Mouse (Mus musculus) gastrocnemius, postnatal 14 days (tissue): ENCODE data around the gene Fam214b. TPM values are rescaled to one million over a fixed set of nuclear protein-coding genes. Genes with fewer than 3 reads are reported as not detected.

Experiments
- DNase-seq: peaks from one replicate; pipeline ENCODE4 v3.0.0; 2021; ENCODE audit warnings: mixed read lengths
- intact Hi-C: fragments of 180-260 bp; cut with DNase I; formaldehyde crosslinking; loops from one replicate; pipeline ENCODE4 v1.15.1; 2025; ENCODE audit warnings: low total_unique reads
- long read RNA-seq, 2 experiments: library from polyadenylated mRNA; stranded (forward); transcript quantifications; one replicate each; pipeline ENCODE4 v2.0.0; 2021
- total RNA-seq, 2 experiments: library from RNA; stranded (reverse); gene quantifications; 2 replicates each; pipeline ENCODE4 v1.2.3; 2021

Gene Fam214b
- total RNA-seq, result 10 to 100 TPM; 25.1 to 27.8 TPM
- long read RNA-seq, experiment 1, transcript Fam214b-201 (9 exons, 3,074 nt), result major isoform, 8 of 31 reads
- long read RNA-seq, experiment 1, partial matches to known transcripts, result 8 of 31 reads
- long read RNA-seq, experiment 1, other reads (novel, unspliced or antisense), result 7 of 31 reads
- long read RNA-seq, experiment 2, transcript Fam214b-201 (9 exons, 3,074 nt), result major isoform, 11 of 30 reads
- long read RNA-seq, experiment 2, partial matches to known transcripts, result 3 of 30 reads
- long read RNA-seq, experiment 2, other reads (novel, unspliced or antisense), result 9 of 30 reads

DNA sequence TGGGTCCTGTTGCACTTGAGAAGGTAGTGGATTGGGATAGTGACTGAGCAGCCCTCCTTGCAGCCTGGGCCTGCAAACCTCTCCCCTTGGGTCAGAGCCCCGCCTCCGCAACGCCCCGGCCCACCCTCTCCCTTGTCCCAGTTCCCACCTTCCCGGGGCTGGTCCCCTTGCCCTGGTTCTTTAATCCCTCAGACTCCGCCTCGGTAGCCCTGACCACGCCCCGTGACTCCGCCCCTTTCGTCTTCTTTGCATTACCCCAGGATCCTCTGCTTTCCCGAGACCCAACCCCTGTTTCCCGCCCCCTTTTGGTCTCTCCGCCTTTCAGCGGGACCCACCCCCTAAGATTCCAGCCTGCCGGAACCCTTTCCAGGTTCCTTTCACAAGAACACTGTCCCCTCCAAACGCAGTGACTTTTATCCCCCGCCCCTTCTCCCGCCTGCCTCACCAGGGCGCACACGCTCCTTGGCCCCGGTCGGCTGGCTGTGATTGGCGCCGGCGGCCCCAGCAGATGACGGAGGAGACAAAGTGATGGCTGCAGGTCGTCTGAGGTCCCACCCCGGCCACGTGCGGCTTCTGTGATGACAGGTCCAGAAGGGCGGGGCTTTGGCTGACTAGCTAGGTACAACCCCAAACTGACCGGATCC lies at the start of gene Fam214b:
TSS of gene Fam214b (minus strand) at position 562 of the 644 bp plus-strand sequence.
- peak; percentile 98 for DNase-seq
- intact Hi-C loops, result loop anchor here (5.0 kb wide), 1 partner anchor 67 kb away; no protein-coding TSS in a partner anchor

DNA sequence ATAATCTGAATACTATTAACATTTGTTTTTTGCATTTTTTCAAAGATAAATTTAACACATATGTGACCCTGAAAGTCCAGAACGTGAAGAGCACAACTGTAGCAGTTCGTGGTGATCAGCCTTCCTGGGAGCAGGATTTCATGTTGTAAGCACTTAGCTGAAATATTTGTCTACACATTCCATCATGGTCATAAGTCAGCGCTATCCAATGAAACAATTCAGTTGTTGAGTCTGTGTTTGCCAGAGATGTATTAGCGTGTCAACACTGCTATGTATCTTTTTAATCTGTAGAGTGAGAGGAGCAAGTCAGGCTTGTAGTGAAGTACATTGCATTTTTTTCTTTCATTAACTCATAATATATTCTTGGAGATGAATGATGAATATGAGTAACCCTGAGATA lies 45.2 kb upstream of the Fam214b start:
- intact Hi-C loops, result no loop called here
- DNase-seq, result no peak

DNA sequence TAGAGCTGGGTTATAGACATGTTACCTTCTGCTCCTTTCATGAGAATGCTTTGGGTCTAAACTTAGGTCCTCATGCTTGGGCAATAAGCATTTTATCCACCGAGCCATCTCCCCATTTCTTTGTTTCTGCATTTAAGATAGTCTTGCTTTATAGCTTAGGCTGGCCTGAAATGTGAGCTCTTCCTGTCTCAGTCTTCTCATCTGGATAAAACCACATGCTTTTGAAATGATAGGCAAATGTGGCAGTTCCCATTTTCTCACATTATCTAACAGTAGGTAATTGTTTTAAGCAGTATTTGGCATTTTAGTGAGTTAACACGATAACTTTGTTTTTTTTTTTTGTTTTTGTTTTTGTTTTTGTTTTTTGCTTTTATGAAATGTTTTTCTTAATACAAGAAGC lies 43.9 kb upstream of the Fam214b start:
- intact Hi-C loops, result no loop called here
- no peak for DNase-seq

DNA sequence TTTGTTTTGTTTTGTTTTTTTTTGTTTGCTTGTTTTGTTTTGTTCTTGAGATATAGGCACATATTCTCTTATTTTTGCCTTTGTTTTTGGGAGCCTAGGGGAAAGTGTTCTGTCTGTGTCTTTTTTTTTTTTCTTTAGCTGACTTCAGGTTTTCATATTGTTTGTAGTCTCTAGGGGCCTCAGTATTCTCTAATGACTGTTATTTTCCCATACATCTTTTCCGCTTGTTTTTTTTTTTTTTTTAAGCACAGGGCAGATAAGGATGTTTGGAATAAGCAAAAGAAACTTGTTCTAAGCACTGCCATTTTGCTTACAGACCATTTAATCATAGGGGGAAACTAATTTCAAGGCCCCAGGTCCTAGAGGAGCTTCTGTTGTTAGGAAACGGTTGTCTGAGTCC lies 36.4 kb upstream of the Fam214b start:
- intact Hi-C loops, result no loop called here
- DNase-seq, result no peak

DNA sequence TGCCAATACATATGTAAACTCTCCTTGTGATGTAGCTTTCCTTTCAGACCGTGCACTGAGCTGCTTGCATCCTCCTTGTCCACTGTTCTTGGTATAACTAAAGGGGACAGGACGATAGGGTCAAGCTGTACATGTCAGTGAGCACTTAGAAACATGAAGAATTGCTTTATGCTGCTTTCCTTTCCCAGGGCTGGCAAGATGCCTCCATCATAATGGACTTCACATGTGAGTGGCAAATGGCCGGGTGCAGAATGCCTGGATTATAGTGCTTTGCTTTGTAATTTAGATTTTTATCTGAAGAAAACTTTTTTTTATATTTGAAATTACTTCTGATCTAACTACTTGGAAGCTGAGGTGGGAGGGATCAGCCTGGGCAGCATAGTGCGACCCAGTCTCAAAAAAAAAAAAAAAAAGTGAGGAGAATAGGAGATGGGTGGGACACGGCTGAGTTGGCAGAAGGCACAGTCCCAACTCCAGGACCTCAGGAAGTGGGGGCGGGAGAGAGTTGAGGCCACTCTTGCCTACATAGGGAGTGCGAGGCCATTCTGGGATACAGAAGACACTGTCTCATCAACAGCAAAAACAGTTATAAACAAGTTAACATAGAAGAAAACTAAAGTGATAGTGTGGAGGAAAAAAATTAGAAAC lies 32.2 kb upstream of the Fam214b start:
- intact Hi-C loops, result loop anchor here (10.0 kb wide), 1 partner anchor 177 kb away; no protein-coding TSS in a partner anchor
- DNase-seq, result peak; percentile 25

DNA sequence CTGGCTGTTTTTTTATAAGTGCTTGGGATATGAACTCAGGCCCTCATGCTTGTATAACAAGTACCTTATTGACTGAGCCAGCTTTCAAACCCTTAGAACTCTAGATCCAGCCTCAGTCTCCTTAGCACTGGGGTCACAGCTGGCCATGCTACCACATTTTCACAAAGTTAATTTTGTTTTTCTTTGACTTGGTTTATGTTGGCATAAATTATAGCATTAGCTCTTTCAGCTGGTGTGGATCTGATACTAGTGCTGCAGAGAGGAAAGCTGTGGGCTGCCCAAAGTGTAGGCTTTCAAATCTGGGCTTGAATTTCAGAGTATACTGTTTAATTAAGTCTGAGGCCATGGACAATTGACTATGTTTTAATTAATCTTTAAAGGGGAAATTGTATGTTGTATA lies 28.9 kb upstream of the Fam214b start:
- intact Hi-C loops, result loop anchor here (10.0 kb wide), 1 partner anchor 180 kb away; no protein-coding TSS in a partner anchor
- no peak for DNase-seq

DNA sequence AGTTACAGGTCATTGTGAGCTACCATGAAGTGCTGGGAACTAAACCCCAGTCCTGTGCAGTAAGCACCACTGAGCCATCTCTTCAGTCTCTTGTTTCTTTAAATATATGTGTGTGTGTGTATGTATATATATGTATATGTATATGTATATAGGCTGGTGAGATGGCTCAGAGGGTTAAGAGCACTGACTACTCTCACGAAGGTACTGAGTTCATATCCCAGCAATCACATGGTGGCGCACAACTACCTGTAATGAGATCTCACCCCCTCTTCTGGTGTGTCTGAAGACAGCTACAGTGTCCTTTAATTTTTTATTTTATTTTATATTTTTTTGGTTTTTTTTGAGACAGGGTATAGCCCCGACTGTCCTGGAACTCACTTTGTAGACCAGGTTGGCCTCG lies 19.5 kb upstream of the Fam214b start:
- DNase-seq, result no peak
- intact Hi-C loops, result no loop called here

DNA sequence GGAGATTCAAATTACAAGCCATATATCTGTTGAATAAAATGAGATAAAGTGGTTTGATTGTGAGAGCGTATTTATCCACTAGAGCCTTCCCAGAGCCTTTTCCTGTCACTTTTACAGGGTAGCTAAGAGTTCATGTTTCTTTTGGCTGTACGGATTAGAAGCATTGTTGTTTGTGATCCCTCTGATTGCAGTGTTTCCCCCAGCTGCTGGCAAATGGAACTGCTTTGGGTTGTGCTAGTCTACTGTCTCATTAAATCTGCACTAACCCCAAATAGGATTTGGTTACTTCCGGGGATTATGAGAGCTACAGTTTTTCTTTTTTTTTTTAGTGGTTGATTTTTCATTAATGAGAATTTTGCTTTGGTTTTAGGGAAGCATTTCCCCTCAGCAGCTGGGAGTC lies 14.3 kb upstream of the Fam214b start:
- DNase-seq, result no peak
- intact Hi-C loops, result no loop called here

DNA sequence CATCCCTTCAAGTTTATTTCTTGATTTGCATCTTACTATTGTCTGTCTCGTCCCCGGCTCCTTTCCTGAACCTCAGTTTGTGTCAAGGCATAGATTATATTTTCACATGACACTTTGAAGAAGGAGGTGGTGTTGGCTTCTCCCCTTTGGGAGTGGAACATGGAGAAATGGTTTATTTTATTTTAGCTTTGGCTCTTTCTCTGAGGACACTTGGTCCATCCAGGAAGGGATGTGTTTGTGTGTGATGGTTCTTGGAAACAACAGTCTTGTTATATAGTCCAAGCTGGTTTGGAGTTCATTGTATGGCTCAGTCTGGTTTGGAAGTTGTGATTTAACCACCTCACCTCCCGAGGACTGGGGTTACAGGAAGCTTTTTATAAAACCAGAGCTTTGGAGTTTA lies 13.7 kb upstream of the Fam214b start:
- no peak for DNase-seq
- intact Hi-C loops, result loop anchor here (5.0 to 10.0 kb wide), 2 partner anchors 48 to 365 kb away; partner anchors contain the start of gene Fam166b

DNA sequence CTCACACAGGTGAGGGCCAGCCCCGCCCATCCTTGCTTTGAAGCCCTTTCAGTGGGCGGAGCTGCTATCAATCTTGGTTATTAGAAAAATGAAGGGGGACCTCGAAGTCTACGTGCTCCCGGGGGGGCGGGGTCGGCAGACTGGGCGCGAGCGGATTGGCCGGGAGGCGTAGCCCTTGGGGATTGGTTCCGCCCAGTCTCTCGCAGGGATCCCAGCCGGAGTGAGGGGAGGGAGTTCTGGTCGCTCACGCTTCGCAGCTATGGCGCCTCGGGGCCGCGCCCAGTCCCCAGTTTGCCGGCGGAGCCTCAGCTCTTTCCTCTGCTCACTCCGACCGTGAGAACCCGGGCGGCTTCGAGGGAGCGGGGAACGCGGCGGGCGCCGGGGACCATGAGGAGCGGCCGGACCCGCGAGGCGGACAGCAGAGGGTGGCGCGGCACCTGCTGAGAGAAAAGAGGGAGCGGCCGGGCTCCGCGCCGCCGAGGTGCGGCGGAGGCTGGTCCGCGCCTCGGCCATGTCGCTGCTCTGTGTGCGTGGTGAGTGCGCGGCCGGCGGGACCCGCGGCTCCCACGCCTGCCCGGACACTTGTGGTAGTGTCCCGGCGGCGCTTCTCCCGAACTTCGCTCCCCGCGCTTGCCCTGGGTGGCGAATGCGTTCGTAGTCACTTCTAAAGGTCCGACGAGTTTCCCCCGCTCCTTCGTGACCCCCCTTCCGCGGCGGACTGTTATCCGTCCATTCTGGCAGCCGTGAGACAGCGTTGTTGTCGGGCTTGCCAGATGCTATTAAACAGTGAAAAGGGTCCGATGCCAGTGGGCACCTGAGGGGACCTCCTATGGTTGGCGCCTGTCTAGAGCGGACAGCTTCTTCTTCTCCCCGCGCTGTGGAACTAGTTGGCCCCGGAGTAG lies 13.0 kb upstream of the Fam214b start, which contains the start of gene Unc13b:
TSS of gene Unc13b (plus strand) at position 201 of the 902 bp plus-strand sequence.
- intact Hi-C loops, result loop anchor here (5.0 to 10.0 kb wide), 2 partner anchors 48 to 366 kb away; partner anchors contain the start of gene Fam166b
- peak; percentile 85 for DNase-seq

DNA sequence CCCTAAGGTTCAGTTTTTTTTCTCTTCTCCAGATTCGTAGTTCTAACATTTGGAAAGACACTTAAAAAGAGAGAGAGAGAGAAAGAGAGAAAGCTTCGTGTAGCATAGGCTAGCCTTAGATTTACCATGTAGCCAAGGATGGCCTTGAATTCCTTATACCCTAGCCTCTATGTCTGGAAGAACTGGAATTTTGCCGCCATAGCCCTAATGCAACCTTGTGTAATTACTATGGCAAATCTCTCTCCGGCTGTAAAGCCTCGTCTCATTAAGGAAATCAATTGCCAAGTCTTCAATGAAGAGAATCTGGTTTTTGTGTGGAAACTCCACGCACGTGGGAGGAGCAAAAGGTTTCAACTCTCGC lies 12.4 kb upstream of the Fam214b start:
- DNase-seq, result no peak
- intact Hi-C loops, result loop anchor here (5.0 to 10.0 kb wide), 2 partner anchors 49 to 366 kb away; partner anchors contain the start of gene Fam166b

DNA sequence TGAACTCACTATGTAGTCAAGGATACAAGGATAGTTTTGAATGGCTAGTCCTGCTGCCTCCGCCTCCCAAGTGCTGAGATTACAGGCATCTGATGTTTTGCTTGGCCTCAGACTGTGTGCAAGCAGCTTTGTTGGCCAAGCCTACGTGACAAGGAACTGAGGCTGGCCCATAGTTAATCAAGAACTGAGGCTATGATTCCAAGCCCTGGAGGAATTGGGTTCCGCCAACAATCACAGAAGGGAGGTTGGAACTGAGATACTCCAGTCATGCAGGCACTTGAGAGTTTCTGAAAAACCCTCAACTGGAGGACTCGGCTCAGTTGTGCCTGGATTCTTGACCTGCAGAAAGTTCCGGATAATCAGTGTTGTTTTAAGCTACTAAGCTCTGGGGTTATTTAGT lies 11.6 kb upstream of the Fam214b start:
- intact Hi-C loops, result loop anchor here (5.0 to 10.0 kb wide), 2 partner anchors 50 to 367 kb away; partner anchors contain the start of gene Fam166b
- no peak for DNase-seq

DNA sequence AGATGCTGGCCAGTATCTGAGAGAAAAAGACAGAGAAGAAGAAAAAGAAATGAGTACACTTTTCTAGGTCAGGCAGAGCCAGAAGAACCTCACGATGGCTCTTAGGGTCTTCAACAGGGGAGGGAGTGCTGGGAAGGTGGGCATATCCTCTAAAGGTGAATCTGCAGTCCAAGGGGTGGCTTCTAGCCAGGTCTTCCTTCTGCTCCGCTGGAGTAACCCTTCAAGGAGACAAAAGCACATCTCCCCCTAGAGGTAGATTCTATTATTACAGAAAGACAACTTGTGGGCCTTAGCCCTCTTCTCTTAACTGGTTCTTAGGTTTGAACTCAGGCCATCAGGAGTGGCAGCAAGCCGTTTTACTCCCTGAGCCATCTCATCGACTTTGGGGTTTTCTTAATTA lies 6.6 kb upstream of the Fam214b start:
- intact Hi-C loops, result loop anchor here (10.0 kb wide), 1 partner anchor 372 kb away; the partner anchor contains the start of gene Fam166b
- no peak for DNase-seq

DNA sequence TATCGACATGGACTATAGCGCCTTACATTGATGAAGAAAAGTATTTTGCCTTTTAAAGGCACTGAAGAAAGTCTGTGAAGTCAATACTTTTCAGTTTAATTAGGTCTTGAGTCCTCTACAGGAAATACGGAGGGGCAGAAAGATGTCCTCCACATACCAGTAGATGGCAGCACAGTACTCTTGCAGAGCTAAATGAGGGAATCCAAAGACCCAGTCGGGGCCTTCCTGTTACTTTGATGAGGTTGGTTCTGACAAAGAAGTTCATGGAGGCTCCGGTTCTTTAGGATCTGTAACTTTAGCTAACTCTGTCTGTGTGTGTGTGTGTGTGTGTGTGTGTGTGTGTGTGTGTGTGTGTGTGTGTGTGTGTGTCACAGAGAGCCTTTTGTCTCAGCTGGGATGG lies 1.2 kb upstream of the Fam214b start:
- intact Hi-C loops, result loop anchor here (5.0 kb wide), 1 partner anchor 65 kb away; no protein-coding TSS in a partner anchor
- DNase-seq, result peak; percentile 74

DNA sequence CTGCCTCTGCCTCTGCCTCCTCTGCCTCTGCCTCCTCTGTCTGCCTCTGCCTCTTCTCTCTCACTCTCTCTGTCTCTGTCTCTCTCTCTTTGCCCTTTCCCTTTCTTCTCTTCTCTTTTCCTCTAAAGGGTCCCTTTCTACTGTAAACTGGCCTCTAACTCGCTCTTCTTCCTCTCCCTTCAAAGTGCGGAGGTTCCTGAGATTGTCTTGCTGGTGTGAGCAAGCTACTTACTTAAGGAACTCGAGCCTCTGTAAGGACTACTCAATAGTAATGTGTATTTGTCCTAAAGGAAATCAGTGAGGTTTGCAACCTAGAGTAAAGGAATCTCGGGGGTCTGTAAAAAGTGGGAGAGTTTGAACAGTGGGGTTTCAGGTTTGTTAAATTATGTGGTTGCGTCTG lies 587 bp upstream of the Fam214b start:
- intact Hi-C loops, result loop anchor here (5.0 kb wide), 1 partner anchor 66 kb away; no protein-coding TSS in a partner anchor
- DNase-seq, result no peak

DNA sequence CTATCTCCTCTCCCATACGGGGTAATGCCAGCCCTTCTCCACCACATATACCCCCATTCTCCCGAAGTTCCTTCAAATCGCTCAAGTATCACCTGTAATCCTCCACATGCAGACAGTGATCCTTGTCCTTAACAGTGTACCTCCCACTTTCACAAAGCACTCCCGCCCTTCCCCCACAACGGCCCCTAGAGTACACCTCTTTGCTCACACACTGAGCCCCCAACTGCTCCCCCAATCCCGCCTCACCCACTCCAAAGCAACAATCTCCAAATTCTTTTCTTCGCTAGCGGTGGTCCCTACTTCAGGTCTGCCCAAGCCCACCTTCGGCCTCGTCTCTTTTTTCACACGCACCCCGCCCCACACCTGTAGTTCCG lies 748 bp downstream of the Fam214b start:
- intact Hi-C loops, result loop anchor here (5.0 kb wide), 1 partner anchor 67 kb away; no protein-coding TSS in a partner anchor

DNA sequence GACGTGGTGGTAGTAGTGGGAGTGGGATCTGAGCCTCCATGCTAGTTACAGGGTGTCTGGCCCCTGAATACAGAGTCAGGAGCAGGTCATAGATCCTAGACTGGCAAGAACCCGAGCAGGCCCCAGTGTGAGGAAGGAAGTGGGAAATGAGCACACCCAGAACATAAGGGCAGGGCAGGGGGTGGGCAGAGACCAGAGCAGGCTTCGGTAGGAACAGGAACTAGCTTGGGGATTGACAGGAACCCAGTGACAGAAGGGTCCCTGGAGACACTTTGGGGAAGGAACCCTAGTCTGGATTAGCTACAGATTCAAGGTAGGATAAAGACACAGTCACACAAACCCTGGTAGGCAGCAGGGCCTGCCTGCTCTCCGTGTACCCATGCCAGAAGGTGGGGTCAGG lies 1.3 kb downstream of the Fam214b start:
- no peak for DNase-seq
- intact Hi-C loops, result loop anchor here (5.0 kb wide), 1 partner anchor 68 kb away; no protein-coding TSS in a partner anchor

More for the DNA sequence above, 748 bp downstream of the Fam214b start:
- peak; percentile 29 for DNase-seq

DNA sequence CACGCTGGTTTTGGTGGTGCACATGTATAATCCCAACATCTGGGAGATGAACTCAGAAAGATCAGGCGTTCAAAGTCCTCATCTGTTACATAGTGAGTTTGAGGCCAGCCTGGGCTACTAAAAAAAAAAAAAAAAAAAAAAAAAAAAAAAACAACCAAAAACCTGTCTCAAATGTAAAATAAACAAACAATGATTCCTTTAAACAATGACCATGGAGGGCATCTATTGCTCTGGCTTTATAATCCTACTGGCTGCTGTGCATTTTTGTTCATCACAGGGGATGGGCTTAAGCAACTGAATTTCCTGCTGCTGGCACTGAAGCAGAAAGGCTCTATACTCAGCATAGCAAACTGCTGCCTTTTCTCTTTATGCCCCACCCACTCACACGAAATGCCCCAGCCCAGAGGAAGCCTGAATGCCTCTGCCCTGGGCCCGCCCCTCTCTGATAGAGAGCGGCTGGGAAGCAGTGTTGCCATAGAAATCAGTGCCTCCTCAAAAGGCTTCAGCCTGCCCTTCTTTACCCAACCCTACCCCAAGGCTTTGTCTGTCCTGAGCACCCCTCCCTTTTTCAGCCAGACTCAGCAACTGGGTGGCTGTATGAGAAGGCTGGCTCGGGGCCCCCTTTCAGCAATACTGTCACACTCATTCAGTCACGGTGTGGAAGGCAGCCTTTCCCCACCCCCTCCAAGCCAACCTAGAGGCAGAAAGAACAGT lies 2.2 kb downstream of the Fam214b start:
- intact Hi-C loops, result no loop called here
- peak; percentile 50 for DNase-seq
